Mouse (Mus musculus): ENCODE measurements at regions not wholly inside any gene's neighbourhood (a gene's known extent, or its start where the extent isn't known, plus 50 kb on each side); places are given as distances from the start of the nearest gene placed in this dataset.

- WGBS, result 68% methylated on average over 8 of the region's 8 CpGs
- Histone ChIP-seq H3K4me3 (ENCODE audit: low read depth, low read length) (no peak overlapping the region), H3K4me2 (ENCODE audit: low read depth) (no peak overlapping the region), H3K27ac (ENCODE audit: low read depth, low read length) (no peak overlapping the region), H3K9ac (ENCODE audit: low read length) (no peak overlapping the region), H3K4me1 (ENCODE audit: control insufficient read depth, insufficient read depth, low read length) (no peaks in the 10 kb centered on the region), H3K27me3 (ENCODE audit: control insufficient read depth, insufficient read depth, low read length) (no peaks in the 10 kb centered on the region), H3K36me3 (ENCODE audit: control insufficient read depth, insufficient read depth, low read length) (no peaks in the 10 kb centered on the region), H3K9me3 (ENCODE audit: control insufficient read depth, low read length) (no peaks in the 10 kb centered on the region)
- no peak for DNase-seq (ENCODE audit: low spot score)
- no peak for ATAC-seq (ENCODE audit: insufficient read depth, low FRiP score, low TSS enrichment)
Observed at GRCm38 (mm10) chr17:80801991-80802390, 73.7 kb upstream of the Map4k3 start.

- H3K27ac ChIP-seq (ENCODE audit: low read depth, low read length), result no peak overlapping the region
- no peak overlapping the region for H3K4me2 ChIP-seq (ENCODE audit: low read depth)
- DNase-seq (ENCODE audit: low spot score), result no peak
- no peak overlapping the region for H3K4me3 ChIP-seq (ENCODE audit: low read depth, low read length)
- ATAC-seq (ENCODE audit: insufficient read depth, low FRiP score, low TSS enrichment), result no peak
- H3K4me1 ChIP-seq (ENCODE audit: control insufficient read depth, insufficient read depth, low read length), result no peaks in the 10 kb centered on the region
- H3K36me3 ChIP-seq (ENCODE audit: control insufficient read depth, insufficient read depth, low read length), result no peaks in the 10 kb centered on the region
- no peaks in the 10 kb centered on the region for H3K9me3 ChIP-seq (ENCODE audit: control insufficient read depth, low read length)
- 56% methylated on average over 16 of the region's 16 CpGs for WGBS
- no peak overlapping the region for H3K9ac ChIP-seq (ENCODE audit: low read length)
- H3K27me3 ChIP-seq (ENCODE audit: control insufficient read depth, insufficient read depth, low read length), result no peaks in the 10 kb centered on the region
Observed at GRCm38 (mm10) chr17:80801451-80801983, 73.2 kb upstream of the Map4k3 start.

DNA sequence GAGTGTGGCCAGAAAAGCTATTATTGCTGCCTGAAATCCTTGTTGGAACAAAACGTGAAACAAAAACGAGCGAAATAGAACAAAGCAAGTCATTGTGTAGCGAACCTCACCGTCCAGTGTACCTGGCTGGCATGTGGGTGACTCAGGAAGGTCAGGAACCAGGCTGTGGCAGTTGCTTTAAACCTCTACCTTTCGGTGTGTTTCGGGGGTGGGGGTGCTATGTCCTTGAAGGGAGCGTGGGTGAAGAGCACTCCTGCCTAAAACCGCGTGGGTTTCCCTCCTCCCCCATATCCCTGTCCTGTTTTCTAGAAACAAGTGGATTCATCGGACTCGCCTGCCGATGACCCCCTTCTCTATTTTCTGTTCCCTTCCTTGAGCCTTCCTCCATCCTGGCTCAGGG, 72.6 kb upstream of the Map4k3 start:
- ATAC-seq (ENCODE audit: insufficient read depth, low FRiP score, low TSS enrichment) (no peak), DNase-seq (ENCODE audit: low spot score) (no peak)
- H3K4me2 ChIP-seq (ENCODE audit: low read depth), result no peak overlapping the region
- no peaks in the 10 kb centered on the region for H3K4me1 ChIP-seq (ENCODE audit: control insufficient read depth, insufficient read depth, low read length)
- H3K27ac ChIP-seq (ENCODE audit: low read depth, low read length), result no peak overlapping the region
- no peaks in the 10 kb centered on the region for H3K9me3 ChIP-seq (ENCODE audit: control insufficient read depth, low read length)
- 81% methylated on average over 13 of the region's 13 CpGs for WGBS
- no peaks in the 10 kb centered on the region for H3K36me3 ChIP-seq (ENCODE audit: control insufficient read depth, insufficient read depth, low read length)
- no peak overlapping the region for H3K9ac ChIP-seq (ENCODE audit: low read length)
- no peak overlapping the region for H3K4me3 ChIP-seq (ENCODE audit: low read depth, low read length)
- H3K27me3 ChIP-seq (ENCODE audit: control insufficient read depth, insufficient read depth, low read length), result no peaks in the 10 kb centered on the region

GRCm38 (mm10) chr17:80800454-80800853, 72.2 kb upstream of the Map4k3 start:
- Histone ChIP-seq H3K36me3 (ENCODE audit: control insufficient read depth, insufficient read depth, low read length) (no peaks in the 10 kb centered on the region), H3K27me3 (ENCODE audit: control insufficient read depth, insufficient read depth, low read length) (no peaks in the 10 kb centered on the region), H3K9ac (ENCODE audit: low read length) (no peak overlapping the region), H3K9me3 (ENCODE audit: control insufficient read depth, low read length) (no peaks in the 10 kb centered on the region), H3K27ac (ENCODE audit: low read depth, low read length) (no peak overlapping the region), H3K4me1 (ENCODE audit: control insufficient read depth, insufficient read depth, low read length) (no peaks in the 10 kb centered on the region), H3K4me3 (ENCODE audit: low read depth, low read length) (no peak overlapping the region), H3K4me2 (ENCODE audit: low read depth) (no peak overlapping the region)
- ATAC-seq (ENCODE audit: insufficient read depth, low FRiP score, low TSS enrichment) (no peak), DNase-seq (ENCODE audit: low spot score) (no peak)
- 85% methylated on average over 5 of the region's 5 CpGs for WGBS

GRCm38 (mm10) chr17:80799061-80799460, 70.8 kb upstream of the Map4k3 start:
- H3K4me3 ChIP-seq (ENCODE audit: low read depth, low read length), result no peak overlapping the region
- no peak overlapping the region for H3K9ac ChIP-seq (ENCODE audit: low read length)
- H3K36me3 ChIP-seq (ENCODE audit: control insufficient read depth, insufficient read depth, low read length), result no peaks in the 10 kb centered on the region
- H3K4me2 ChIP-seq (ENCODE audit: low read depth), result no peak overlapping the region
- no peak overlapping the region for H3K27ac ChIP-seq (ENCODE audit: low read depth, low read length)
- H3K4me1 ChIP-seq (ENCODE audit: control insufficient read depth, insufficient read depth, low read length), result no peaks in the 10 kb centered on the region
- DNase-seq (ENCODE audit: low spot score) (no peak), ATAC-seq (ENCODE audit: insufficient read depth, low FRiP score, low TSS enrichment) (no peak)
- no peaks in the 10 kb centered on the region for H3K27me3 ChIP-seq (ENCODE audit: control insufficient read depth, insufficient read depth, low read length)
- H3K9me3 ChIP-seq (ENCODE audit: control insufficient read depth, low read length), result no peaks in the 10 kb centered on the region
- WGBS, result 93% methylated on average over 6 of the region's 6 CpGs

DNA sequence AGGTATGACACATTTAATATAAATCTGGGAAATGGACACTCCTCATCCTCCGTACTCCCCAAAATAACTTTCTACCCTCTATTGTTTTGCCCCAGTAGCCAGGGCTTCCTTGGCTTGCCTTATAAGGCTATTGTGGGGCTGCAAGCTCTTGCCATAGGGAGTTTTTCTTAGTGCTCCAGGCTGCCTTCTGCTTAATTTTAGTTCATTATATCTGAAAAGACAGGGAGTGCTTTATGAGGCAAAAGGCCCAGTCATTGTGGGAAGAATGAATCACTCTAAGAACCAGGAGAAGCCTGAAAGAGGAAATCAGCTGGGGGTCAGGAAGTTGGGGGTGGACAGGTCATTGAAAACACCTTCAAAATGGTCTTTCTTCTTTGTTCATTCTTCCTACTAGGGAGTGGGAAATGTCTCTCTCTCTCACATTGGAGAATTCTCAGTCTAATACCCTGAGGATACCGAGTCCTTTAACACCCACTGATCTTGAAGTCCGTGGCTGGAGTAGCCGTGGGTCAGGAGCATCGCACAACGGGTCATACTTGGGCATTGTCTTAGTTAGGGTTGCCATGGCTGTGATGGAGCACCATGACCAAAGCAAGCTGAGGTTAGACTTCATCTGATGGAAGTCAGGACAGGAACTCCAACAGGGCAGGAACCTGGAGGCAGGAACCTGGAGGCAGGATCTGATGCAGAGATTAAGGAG, 70.1 kb upstream of the Map4k3 start:
- ATAC-seq (ENCODE audit: insufficient read depth, low FRiP score, low TSS enrichment), result no peak
- no peak overlapping the region for H3K9ac ChIP-seq (ENCODE audit: low read length)
- H3K36me3 ChIP-seq (ENCODE audit: control insufficient read depth, insufficient read depth, low read length), result no peaks in the 10 kb centered on the region
- no peak overlapping the region for H3K27ac ChIP-seq (ENCODE audit: low read depth, low read length)
- no peaks in the 10 kb centered on the region for H3K27me3 ChIP-seq (ENCODE audit: control insufficient read depth, insufficient read depth, low read length)
- no peak overlapping the region for H3K4me3 ChIP-seq (ENCODE audit: low read depth, low read length)
- no peak for DNase-seq (ENCODE audit: low spot score)
- no peaks in the 10 kb centered on the region for H3K4me1 ChIP-seq (ENCODE audit: control insufficient read depth, insufficient read depth, low read length)
- 89% methylated on average over 6 of the region's 6 CpGs for WGBS
- H3K9me3 ChIP-seq (ENCODE audit: control insufficient read depth, low read length), result no peaks in the 10 kb centered on the region
- no peak overlapping the region for H3K4me2 ChIP-seq (ENCODE audit: low read depth)

GRCm38 (mm10) chr17:80796790-80797189, 68.5 kb upstream of the Map4k3 start:
- H3K36me3 ChIP-seq (ENCODE audit: control insufficient read depth, insufficient read depth, low read length), result no peaks in the 10 kb centered on the region
- DNase-seq (ENCODE audit: low spot score) (no peak), ATAC-seq (ENCODE audit: insufficient read depth, low FRiP score, low TSS enrichment) (no peak)
- no peak overlapping the region for H3K27ac ChIP-seq (ENCODE audit: low read depth, low read length)
- H3K9me3 ChIP-seq (ENCODE audit: control insufficient read depth, low read length), result no peaks in the 10 kb centered on the region
- no peak overlapping the region for H3K9ac ChIP-seq (ENCODE audit: low read length)
- no peaks in the 10 kb centered on the region for H3K4me1 ChIP-seq (ENCODE audit: control insufficient read depth, insufficient read depth, low read length)
- H3K27me3 ChIP-seq (ENCODE audit: control insufficient read depth, insufficient read depth, low read length), result no peaks in the 10 kb centered on the region
- no peak overlapping the region for H3K4me3 ChIP-seq (ENCODE audit: low read depth, low read length)
- no peak overlapping the region for H3K4me2 ChIP-seq (ENCODE audit: low read depth)
- WGBS, result 66% methylated on average over 5 of the region's 5 CpGs

DNA sequence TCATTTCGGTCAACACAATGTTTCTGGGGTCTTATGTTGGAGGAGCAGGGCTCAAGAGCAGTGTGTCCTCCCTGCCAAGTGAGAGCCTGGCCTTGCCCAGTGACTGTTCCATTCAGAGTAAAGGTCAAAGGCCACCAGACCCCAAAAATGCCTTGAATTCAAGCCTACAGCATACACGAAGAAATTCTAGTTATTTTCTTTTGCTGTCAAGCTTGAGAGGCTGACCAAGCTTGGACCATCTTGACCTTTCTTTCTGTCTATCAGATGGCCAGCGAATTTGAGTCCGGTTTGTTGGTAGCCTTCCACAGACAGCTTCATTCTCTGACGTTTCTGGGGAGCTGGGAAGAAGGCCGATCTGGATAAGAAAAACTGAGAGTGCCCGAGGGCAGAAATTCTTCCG, 68.1 kb upstream of the Map4k3 start:
- 86% methylated on average over 8 of the region's 8 CpGs for WGBS
- H3K4me2 ChIP-seq (ENCODE audit: low read depth), result no peak overlapping the region
- DNase-seq (ENCODE audit: low spot score) (no peak), ATAC-seq (ENCODE audit: insufficient read depth, low FRiP score, low TSS enrichment) (no peak)
- no peak overlapping the region for H3K4me3 ChIP-seq (ENCODE audit: low read depth, low read length)
- H3K9ac ChIP-seq (ENCODE audit: low read length), result no peak overlapping the region
- H3K27ac ChIP-seq (ENCODE audit: low read depth, low read length), result no peak overlapping the region
- no peaks in the 10 kb centered on the region for H3K27me3 ChIP-seq (ENCODE audit: control insufficient read depth, insufficient read depth, low read length)
- no peaks in the 10 kb centered on the region for H3K36me3 ChIP-seq (ENCODE audit: control insufficient read depth, insufficient read depth, low read length)
- H3K9me3 ChIP-seq (ENCODE audit: control insufficient read depth, low read length), result no peaks in the 10 kb centered on the region
- H3K4me1 ChIP-seq (ENCODE audit: control insufficient read depth, insufficient read depth, low read length), result no peaks in the 10 kb centered on the region

- H3K4me1 ChIP-seq (ENCODE audit: control insufficient read depth, insufficient read depth, low read length), result no peaks in the 10 kb centered on the region
- H3K4me2 ChIP-seq (ENCODE audit: low read depth), result no peak overlapping the region
- H3K27me3 ChIP-seq (ENCODE audit: control insufficient read depth, insufficient read depth, low read length), result no peaks in the 10 kb centered on the region
- DNase-seq (ENCODE audit: low spot score) (no peak), ATAC-seq (ENCODE audit: insufficient read depth, low FRiP score, low TSS enrichment) (no peak)
- no peaks in the 10 kb centered on the region for H3K9me3 ChIP-seq (ENCODE audit: control insufficient read depth, low read length)
- WGBS, result 82% methylated on average over 8 of the region's 8 CpGs
- H3K4me3 ChIP-seq (ENCODE audit: low read depth, low read length), result no peak overlapping the region
- no peak overlapping the region for H3K9ac ChIP-seq (ENCODE audit: low read length)
- H3K36me3 ChIP-seq (ENCODE audit: control insufficient read depth, insufficient read depth, low read length), result no peaks in the 10 kb centered on the region
- H3K27ac ChIP-seq (ENCODE audit: low read depth, low read length), result no peak overlapping the region
Observed at GRCm38 (mm10) chr17:80795453-80796105, 67.3 kb upstream of the Map4k3 start.
